Mouse (Mus musculus) spleen, adult 2 months (tissue): ENCODE measurements at regions not wholly inside any gene's neighbourhood (a gene's known extent, or its start where the extent isn't known, plus 50 kb on each side); places are given as distances from the start of the nearest gene placed in this dataset.

Experiments
- CTCF ChIP-seq: fragments of 200-500 bp; IDR thresholded peaks from 2 replicates; pipeline ENCODE4 v1.5.1; 2011; ENCODE audit warnings: mild to moderate bottlenecking, inconsistent platforms; ENCODE audit not compliant: insufficient read depth, insufficient read length, insufficient replicate concordance; ENCODE audit errors: extremely low read depth
- POLR2A ChIP-seq: fragments of 200-500 bp; IDR thresholded peaks from 2 replicates; pipeline ENCODE4 v1.6.1; 2011; ENCODE audit warnings: low read depth, low read length, inconsistent platforms

GRCm38 (mm10) chr17:3273108-3274091, 53.0 kb upstream of the Tiam2 start:
- no peak for TF ChIP-seq POLR2A
- peak; percentile 48; the same call in 1 of the 2 replicates for TF ChIP-seq CTCF
